Mouse (Mus musculus) lung, adult 2 months (tissue): ENCODE data around the gene Comt. TPM values are rescaled to one million over a fixed set of nuclear protein-coding genes. Genes with fewer than 3 reads are reported as not detected.

Source experiments
- DNase-seq: peaks from one replicate; pipeline ENCODE4 v3.0.0; 2022
- H3K4me1 ChIP-seq: fragments of 200-500 bp; 2 replicates; pipeline ENCODE4 v1.6.1; 2011; ENCODE audit warnings: low read length; ENCODE audit not compliant: control insufficient read depth, insufficient read depth
- H3K4me3 ChIP-seq: fragments of 200-500 bp; replicated peaks from 2 replicates; pipeline ENCODE3; 2011; ENCODE audit warnings: low read depth, mild to moderate bottlenecking, control low read depth, low read length; ENCODE audit errors: extremely low read depth
- CTCF ChIP-seq: fragments of 200-500 bp; IDR thresholded peaks from 2 replicates; pipeline ENCODE4 v1.5.1; 2011; ENCODE audit warnings: mild to moderate bottlenecking, low read length, control low read depth; ENCODE audit not compliant: insufficient read depth
- POLR2A ChIP-seq: fragments of 200-500 bp; IDR thresholded peaks from 2 replicates; pipeline ENCODE4 v1.6.1; 2011; ENCODE audit warnings: low read depth, mild to moderate bottlenecking, control low read depth, low read length, borderline replicate concordance; ENCODE audit errors: extremely low read depth
- WGBS: fragments of 180-500 bp; shearing (Covaris S2); methylation state at CpG from one replicate; pipeline ENCODE4 v1.1.7; 2018; 5-methylcytosine and 5-hydroxymethylcytosine counted together
- polyA plus RNA-seq: library from polyadenylated mRNA; depleted of rRNA; stranded (reverse); fragments of >200 nt; gene quantifications from 2 replicates; pipeline ENCODE4 v1.2.3, GENCODE M21; 2012; rRNA removed

Gene Comt
- 159 and 171 TPM in 2 replicates for polyA plus RNA-seq

DNA sequence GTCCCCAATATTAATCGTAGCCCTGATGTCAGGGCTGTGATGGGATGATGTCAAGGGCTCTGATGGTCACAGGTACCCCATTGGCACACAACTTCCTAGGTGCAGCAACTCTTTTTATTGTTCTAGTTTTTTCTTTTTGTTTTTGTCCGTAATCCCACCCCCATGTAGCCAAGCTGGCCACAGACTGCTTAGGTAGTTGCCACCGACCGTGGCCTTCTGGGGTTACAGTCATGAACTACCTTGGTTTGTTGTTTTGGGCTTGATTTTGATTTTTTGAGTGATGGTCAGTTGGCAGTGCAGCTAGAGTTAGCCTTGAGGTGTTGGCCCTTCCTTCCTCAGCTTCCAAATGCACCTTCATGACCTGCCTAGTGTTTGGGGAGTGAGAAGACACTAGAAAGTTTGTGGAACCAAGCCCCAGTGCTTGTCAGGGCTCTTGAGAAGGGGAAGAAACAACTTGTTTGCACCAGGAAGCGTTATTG lies at the start of gene Comt:
Gene Comt (minus strand): TSS at position 51 of the 479 bp plus-strand sequence.
- WGBS: 53% methylated on average over 5 of the region's 5 CpGs
- peaks cover 17% of the 10 kb centered on the region for H3K4me1 ChIP-seq
- peak within 1 kb of the TSS; percentile 98 for H3K4me3 ChIP-seq
- DNase-seq: no peak
- TF ChIP-seq CTCF: no peak
- no peak for TF ChIP-seq POLR2A

DNA sequence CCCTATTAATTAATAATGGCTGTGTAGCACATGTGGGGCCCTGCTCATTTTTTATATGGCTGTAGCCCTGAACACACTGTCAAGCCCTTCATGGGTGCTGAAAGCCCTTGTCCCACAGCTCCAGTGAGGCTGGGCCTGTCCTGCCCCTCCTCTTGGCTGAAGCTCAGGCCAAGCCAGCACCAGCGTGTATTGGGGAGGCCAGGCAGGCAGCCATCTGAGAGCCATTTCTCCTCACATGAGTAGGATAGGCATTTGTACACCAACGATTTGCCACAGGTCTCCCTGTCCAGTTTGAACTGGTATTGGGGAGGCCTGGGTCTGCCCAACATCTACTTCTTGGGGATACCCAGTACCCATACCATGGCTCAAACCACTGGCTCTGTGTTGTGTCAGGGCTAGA lies 47.4 kb upstream of the Comt start:
- WGBS: 69% methylated on average over 2 of the region's 2 CpGs
- no peak for DNase-seq
- Histone ChIP-seq H3K4me3 (no peak overlapping the region), H3K4me1 (no peaks in the 10 kb centered on the region)
- TF ChIP-seq CTCF: no peak
- no peak for TF ChIP-seq POLR2A

DNA sequence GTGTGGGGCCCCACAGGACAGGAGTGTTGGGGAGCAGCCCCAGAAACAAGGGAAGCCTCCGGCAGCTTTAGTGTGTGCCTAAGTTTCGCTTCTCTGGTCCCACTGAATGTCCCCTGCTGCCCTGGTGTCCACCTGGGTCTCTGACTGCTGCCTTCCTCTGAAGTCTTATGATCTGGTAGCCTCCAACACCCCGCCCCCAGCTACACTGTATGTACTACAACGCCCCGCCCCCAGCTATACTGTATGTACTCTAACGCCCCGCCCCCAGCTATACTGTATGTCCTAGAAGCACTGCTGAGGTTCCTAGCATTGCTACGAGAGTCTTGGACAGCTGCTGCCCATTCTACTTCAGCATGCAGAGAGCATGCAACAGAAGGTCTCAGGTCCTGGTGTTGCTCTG lies 46.3 kb upstream of the Comt start:
- no peak for TF ChIP-seq CTCF
- no peak for TF ChIP-seq POLR2A
- no peak overlapping the region for H3K4me3 ChIP-seq
- WGBS: 85% methylated on average over 8 of the region's 8 CpGs
- DNase-seq: no peak
- H3K4me1 ChIP-seq: no peaks in the 10 kb centered on the region

DNA sequence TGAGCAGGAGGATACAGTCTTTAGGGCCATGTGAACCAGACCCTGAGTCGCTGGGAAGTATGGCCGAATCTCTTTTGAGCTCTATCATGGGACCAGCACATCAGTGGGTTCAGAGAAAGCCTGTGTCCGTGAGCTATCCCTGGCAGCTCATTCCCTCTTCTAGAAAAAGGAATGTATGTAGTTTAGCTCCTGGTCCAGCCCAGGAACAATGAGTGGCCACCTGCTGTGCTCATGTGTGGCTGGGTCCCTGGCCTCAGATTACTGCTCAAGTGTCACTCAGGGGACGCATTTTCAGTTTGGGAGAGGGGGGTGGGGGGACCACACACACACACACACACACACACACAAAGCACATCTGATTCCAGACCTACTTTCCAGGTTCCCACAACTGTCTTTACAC lies 45.8 kb upstream of the Comt start:
- 83% methylated on average over 4 of the region's 4 CpGs for WGBS

DNA sequence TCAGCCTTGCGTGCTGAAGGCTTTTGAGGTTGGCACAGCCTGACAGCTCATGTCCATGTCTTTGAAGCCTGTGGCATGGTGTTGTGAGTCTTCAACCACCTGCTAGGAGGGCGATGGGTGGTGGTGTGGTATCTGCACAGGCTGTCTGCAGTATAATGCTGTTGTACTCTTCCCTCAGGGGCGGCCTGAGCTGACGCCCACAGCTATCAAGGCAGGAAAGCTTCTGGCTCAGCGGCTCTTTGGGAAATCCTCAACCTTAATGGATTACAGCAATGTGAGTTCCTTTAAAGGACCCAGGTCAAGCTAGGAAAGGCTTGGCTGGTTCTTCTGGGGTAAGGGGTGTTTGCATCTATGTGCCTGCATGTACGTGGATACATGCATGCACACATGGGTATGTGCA lies 45.3 kb upstream of the Comt start:
- no peak for TF ChIP-seq POLR2A
- TF ChIP-seq CTCF: no peak
- no peak overlapping the region for H3K4me3 ChIP-seq
- 89% methylated on average over 6 of the region's 6 CpGs for WGBS
- DNase-seq: no peak
- H3K4me1 ChIP-seq: no peaks in the 10 kb centered on the region

More for the DNA sequence above, 45.8 kb upstream of the Comt start:
- TF ChIP-seq CTCF (no peak), POLR2A (no peak)
- DNase-seq: no peak
- H3K4me1 ChIP-seq: no peaks in the 10 kb centered on the region
- no peak overlapping the region for H3K4me3 ChIP-seq

DNA sequence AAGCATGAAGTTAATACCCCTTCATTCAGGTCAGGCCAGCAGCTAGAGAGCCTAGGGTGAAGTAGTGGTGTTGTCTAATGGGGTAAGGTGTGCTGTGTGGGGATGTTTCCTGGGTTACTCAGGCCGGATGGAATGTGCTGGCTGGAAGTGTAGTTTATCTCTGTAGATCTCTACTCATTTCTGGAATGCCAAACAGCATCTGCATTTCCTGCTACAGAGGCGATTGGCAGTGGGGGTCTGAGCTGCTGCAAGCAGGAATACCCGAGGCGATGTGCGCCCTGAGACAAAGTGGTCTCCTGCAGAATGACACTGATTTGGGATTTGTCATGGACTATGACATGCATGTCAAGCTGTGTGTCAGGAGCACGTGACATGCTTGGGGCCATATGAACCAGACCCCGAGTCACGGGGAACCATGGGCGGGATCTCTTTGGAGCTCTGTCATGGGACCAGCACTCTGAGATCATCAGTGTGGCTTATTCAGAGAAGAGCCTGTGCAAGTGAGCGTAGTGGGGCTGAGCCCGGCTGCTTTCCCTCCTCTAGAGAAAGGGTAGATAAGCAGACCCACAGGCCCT lies 44.8 kb upstream of the Comt start:
- no peak for DNase-seq
- Histone ChIP-seq H3K4me1 (no peaks in the 10 kb centered on the region), H3K4me3 (no peak overlapping the region)
- TF ChIP-seq POLR2A: no peak
- TF ChIP-seq CTCF: no peak
- WGBS: 64% methylated on average over 11 of the region's 11 CpGs

DNA sequence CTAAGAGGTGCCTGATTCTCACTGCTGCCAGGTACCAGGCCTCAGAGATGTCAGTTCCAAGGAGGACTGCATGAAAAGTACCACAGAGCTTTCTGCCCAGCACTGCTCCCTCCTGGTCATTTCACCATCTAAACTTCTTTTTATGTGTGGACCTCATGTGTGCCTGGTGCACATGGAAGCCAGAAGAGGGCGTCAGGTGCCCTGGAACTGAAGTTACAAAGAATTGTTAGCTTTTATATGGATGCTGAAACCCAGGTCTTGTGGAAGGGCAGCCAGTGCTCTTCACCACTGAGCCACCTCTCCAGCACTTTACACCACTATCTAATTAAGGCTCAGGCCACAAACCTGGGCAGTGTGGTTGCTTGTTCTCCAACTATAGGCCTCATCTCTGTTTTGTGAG lies 44.2 kb upstream of the Comt start:
- no peak for DNase-seq
- TF ChIP-seq CTCF: peak; percentile 19; the same call in 1 of the 2 replicates
- no peak for TF ChIP-seq POLR2A
- Histone ChIP-seq H3K4me1 (no peaks in the 10 kb centered on the region), H3K4me3 (no peak overlapping the region)
- WGBS: 51% methylated on average over 1 of the region's 1 CpGs

DNA sequence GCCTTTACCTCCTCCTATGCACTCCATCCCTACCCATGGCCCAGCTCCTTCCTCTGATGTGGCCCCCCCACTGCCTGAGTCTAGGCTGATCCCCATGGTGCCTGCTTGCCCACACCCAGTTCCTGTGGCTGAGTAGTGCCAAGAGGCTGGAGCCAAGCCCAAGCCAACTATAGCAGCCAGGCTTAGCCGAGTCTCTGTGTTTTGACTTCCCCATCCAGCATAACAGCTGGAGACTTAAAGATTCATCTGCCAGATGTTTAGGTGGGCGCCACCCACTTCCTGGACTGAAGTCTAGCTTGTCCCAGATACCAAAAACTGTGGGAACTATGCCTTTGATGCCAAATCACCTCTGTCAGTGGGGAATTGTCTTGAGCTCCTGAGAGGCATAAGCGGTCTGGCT lies 37.6 kb upstream of the Comt start:
- peak; percentile 34 for DNase-seq
- TF ChIP-seq CTCF (no peak), POLR2A (no peak)
- Histone ChIP-seq H3K4me3 (no peak overlapping the region), H3K4me1 (peaks cover 22% of the 10 kb centered on the region)
- 39% methylated on average over 3 of the region's 3 CpGs for WGBS

DNA sequence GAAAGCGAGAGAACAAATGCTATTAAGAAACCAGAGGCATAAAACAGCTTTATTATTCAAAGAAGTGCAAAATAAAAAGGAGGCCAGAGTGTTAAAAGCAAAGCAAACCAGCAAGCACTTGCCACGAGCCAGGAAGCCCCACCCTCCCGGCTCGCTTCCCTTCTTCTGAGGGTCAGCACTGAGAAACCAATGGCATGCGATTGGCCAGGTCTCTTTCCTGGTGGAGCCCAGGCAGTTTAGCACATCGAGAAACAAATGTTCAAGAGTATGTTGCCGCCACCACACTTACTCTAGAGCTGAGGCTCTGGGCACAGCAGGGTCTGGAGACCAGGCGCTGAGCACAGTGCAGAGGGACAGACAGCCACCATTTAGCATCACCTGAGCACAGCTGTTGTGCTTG lies 35.9 kb upstream of the Comt start:
- WGBS: 48% methylated on average over 8 of the region's 8 CpGs
- no peak overlapping the region for H3K4me3 ChIP-seq
- peaks cover 26% of the 10 kb centered on the region for H3K4me1 ChIP-seq
- DNase-seq: no peak
- TF ChIP-seq CTCF: no peak
- TF ChIP-seq POLR2A: no peak

DNA sequence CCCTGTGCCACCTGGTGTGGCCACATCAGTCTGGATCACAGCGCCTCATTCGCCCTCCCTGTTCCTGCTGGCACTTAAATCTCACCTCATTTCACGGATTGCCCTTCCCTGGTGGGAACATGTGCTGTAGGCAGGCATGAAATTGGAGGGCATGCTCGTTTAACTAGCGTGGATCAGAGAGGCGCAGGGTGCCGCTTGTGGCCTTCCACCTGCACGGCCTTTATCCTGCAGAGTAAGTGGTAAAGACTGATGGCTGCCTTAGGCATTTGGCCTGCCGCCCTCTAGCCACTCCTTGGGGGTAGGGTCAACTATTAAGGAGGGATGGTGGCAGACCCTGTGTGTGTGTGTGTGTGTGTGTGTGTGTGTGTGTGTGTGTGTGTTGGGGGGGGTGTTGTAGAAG lies 35.4 kb upstream of the Comt start:
- TF ChIP-seq CTCF: no peak
- no peak for TF ChIP-seq POLR2A

DNA sequence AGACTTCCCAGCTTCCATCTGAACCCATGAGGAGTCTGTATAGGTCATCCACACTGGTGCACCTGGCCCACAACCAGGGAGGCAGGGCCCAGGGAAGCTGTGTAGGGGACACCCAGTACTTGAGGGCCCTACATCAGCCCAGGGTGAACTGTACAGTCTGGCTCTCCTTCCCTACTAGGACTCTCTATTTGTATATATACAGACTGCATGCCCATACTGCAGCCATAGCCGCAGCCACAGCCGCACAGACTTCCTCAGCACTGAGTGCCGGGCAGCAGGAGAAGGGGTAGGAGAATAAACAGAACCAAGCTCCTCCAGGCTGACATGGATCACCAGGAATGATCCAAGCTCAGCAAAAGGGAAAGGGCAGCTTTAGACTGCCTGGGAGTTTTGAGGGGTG lies 34.2 kb upstream of the Comt start:
- Histone ChIP-seq H3K4me1 (peaks cover 26% of the 10 kb centered on the region), H3K4me3 (no peak overlapping the region)
- DNase-seq: no peak
- no peak for TF ChIP-seq CTCF
- no peak for TF ChIP-seq POLR2A
- WGBS: 91% methylated on average over 3 of the region's 3 CpGs

More for the DNA sequence above, 35.4 kb upstream of the Comt start:
- DNase-seq: no peak
- WGBS: 91% methylated on average over 9 of the region's 9 CpGs
- no peak overlapping the region for H3K4me3 ChIP-seq
- H3K4me1 ChIP-seq: peaks cover 26% of the 10 kb centered on the region
